Mouse (Mus musculus): ENCODE data around the gene Lrrc8a.

Gene Lrrc8a

GRCm38 (mm10) chr2:30261921-30262839 lies 24.7 kb downstream of the Lrrc8a start:
- DNase-seq (ENCODE audit: low read depth), result no peak

- DNase-seq (ENCODE audit: low read depth), result no peak
Measured at GRCm38 (mm10) chr2:30262840-30263441, 25.4 kb downstream of the Lrrc8a start.

- no peak for DNase-seq (ENCODE audit: low read depth)
Measured at GRCm38 (mm10) chr2:30263811-30264210, 26.3 kb downstream of the Lrrc8a start.

GRCm38 (mm10) chr2:30264671-30265519 lies 27.4 kb downstream of the Lrrc8a start:
- no peak for DNase-seq (ENCODE audit: low read depth)

- no peak for DNase-seq (ENCODE audit: low read depth)
Measured at GRCm38 (mm10) chr2:30265767-30266253, 28.3 kb downstream of the Lrrc8a start, which contains the start of gene Phyhd1. Gene Phyhd1, plus strand, starts transcription at chr2:30266203.

- peak; percentile 41 for DNase-seq (ENCODE audit: low read depth)
Measured at GRCm38 (mm10) chr2:30266392-30266941, 29.0 kb downstream of the Lrrc8a start.

GRCm38 (mm10) chr2:30267466-30267865 lies 30.0 kb downstream of the Lrrc8a start:
- no peak for DNase-seq (ENCODE audit: low read depth)

GRCm38 (mm10) chr2:30268371-30268770 lies 30.9 kb downstream of the Lrrc8a start:
- DNase-seq (ENCODE audit: low read depth), result no peak

- DNase-seq (ENCODE audit: low read depth), result peak; percentile 23
Measured at GRCm38 (mm10) chr2:30269241-30269990, 31.9 kb downstream of the Lrrc8a start.

GRCm38 (mm10) chr2:30270134-30270533 lies 32.6 kb downstream of the Lrrc8a start:
- DNase-seq (ENCODE audit: low read depth), result peak; percentile 86

- no peak for DNase-seq (ENCODE audit: low read depth)
Measured at GRCm38 (mm10) chr2:30280743-30281142, 43.2 kb downstream of the Lrrc8a start, which contains the start of gene Gm28038. Gene Gm28038, plus strand, starts transcription at chr2:30281043.

- DNase-seq (ENCODE audit: low read depth), result no peak
Measured at GRCm38 (mm10) chr2:30281651-30282050, 44.1 kb downstream of the Lrrc8a start.

- DNase-seq (ENCODE audit: low read depth), result no peak
Measured at GRCm38 (mm10) chr2:30283193-30283592, 45.7 kb downstream of the Lrrc8a start.

GRCm38 (mm10) chr2:30285004-30285403 lies 47.5 kb downstream of the Lrrc8a start:
- no peak for DNase-seq (ENCODE audit: low read depth)

- no peak for DNase-seq (ENCODE audit: low read depth)
Measured at GRCm38 (mm10) chr2:30285416-30286181, 48.1 kb downstream of the Lrrc8a start.

- peak; percentile 98 for DNase-seq (ENCODE audit: low read depth)
Measured at GRCm38 (mm10) chr2:30286192-30287026, 48.9 kb downstream of the Lrrc8a start, which contains the start of the genes Dolk and Nup188. Gene Dolk, minus strand, starts transcription at chr2:30286334. Gene Nup188, plus strand, starts transcription at chr2:30286397.

- peak; percentile 51 for DNase-seq (ENCODE audit: low read depth)
Measured at GRCm38 (mm10) chr2:30287027-30287373, 49.5 kb downstream of the Lrrc8a start.

GRCm38 (mm10) chr2:30299525-30299924 lies 62.0 kb downstream of the Lrrc8a start:
- DNase-seq (ENCODE audit: low read depth), result no peak

- DNase-seq (ENCODE audit: low read depth), result no peak
Measured at GRCm38 (mm10) chr2:30299966-30300365, 62.5 kb downstream of the Lrrc8a start.

Data from induced T-regulatory cell, adult 2 months (primary cell).